Mouse (Mus musculus): ENCODE results near the gene Rpp14. TPM values are rescaled to one million over a fixed set of nuclear protein-coding genes. Genes with fewer than 3 reads are reported as not detected.

The Rpp14 gene
- polyA plus RNA-seq, 1 experiment from 2014 or later = 46.5 TPM

GRCm38 (mm10) chr14:8101886-8102285, 21.7 kb downstream of the Rpp14 start:
- ATAC-seq (ENCODE audit: insufficient number of reproducible peaks, insufficient read depth, low FRiP score, low read depth) = no peak
- Histone ChIP-seq H3K27me3 (ENCODE audit: control insufficient read depth, insufficient read depth, low read length) (no peaks in the 10 kb centered on the region), H3K9me3 (ENCODE audit: control insufficient read depth, low read length) (no peaks in the 10 kb centered on the region), H3K36me3 (ENCODE audit: control insufficient read depth, insufficient read depth, low read length) (peaks cover 2% of the 10 kb centered on the region; the same call in 1 of the 2 replicates), H3K27ac (replicated peaks in 1 of 2; ENCODE audit: control insufficient read depth in 1 of 2, insufficient read depth in 1 of 2, low read depth in 2 of 2, low read length in 2 of 2) (no peak overlapping the region), H3K4me3 (ENCODE audit: control insufficient read depth in 1 of 2, insufficient read depth in 1 of 2, low read depth in 1 of 2, low read length in 2 of 2) (no peak overlapping the region), H3K9ac (ENCODE audit: low read length) (no peak overlapping the region), H3K4me1 (ENCODE audit: control insufficient read depth in 2 of 2, insufficient read depth in 2 of 2, low read length in 2 of 2) (peaks cover 0 to 11% of the 10 kb centered on the region in 2 experiments; a peak in 2 of 4 replicates), H3K4me2 (ENCODE audit: low read length) (no peak overlapping the region)
- 85% methylated on average over 8 of the region's 8 CpGs for WGBS

DNA sequence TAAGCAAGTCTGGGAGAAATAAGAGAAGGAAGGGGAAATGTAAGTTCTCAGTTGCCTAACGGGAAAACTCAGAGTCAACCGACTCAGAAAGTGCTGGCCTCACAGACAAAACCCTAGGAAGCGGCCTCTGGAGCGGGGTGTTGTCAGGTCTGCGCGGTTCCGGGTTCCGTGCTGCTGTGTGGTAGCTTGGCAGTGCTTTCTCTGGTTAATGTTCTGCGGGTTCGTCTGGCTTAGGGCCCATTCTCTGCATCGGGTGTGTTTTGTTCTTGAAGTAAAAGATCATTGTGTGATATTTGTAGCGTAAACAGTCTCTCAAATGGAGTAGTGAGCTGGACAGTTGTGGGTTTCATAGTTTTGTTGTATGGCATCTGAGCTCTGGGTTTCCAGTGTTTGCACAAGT, 22.5 kb downstream of the Rpp14 start:
- Histone ChIP-seq H3K27ac (replicated peaks in 1 of 2; ENCODE audit: control insufficient read depth in 1 of 2, insufficient read depth in 1 of 2, low read depth in 2 of 2, low read length in 2 of 2) (no peak overlapping the region), H3K4me1 (ENCODE audit: control insufficient read depth in 2 of 2, insufficient read depth in 2 of 2, low read length in 2 of 2) (peaks cover 0 to 11% of the 10 kb centered on the region in 2 experiments; a peak in 2 of 4 replicates), H3K27me3 (ENCODE audit: control insufficient read depth, insufficient read depth, low read length) (no peaks in the 10 kb centered on the region), H3K9ac (ENCODE audit: low read length) (no peak overlapping the region), H3K9me3 (ENCODE audit: control insufficient read depth, low read length) (no peaks in the 10 kb centered on the region), H3K4me3 (ENCODE audit: control insufficient read depth in 1 of 2, insufficient read depth in 1 of 2, low read depth in 1 of 2, low read length in 2 of 2) (no peak overlapping the region), H3K36me3 (ENCODE audit: control insufficient read depth, insufficient read depth, low read length) (peaks cover 7% of the 10 kb centered on the region; the same call in 1 of the 2 replicates), H3K4me2 (ENCODE audit: low read length) (no peak overlapping the region)
- no peak for ATAC-seq (ENCODE audit: insufficient number of reproducible peaks, insufficient read depth, low FRiP score, low read depth)
- 81% methylated on average over 12 of the region's 12 CpGs for WGBS

DNA sequence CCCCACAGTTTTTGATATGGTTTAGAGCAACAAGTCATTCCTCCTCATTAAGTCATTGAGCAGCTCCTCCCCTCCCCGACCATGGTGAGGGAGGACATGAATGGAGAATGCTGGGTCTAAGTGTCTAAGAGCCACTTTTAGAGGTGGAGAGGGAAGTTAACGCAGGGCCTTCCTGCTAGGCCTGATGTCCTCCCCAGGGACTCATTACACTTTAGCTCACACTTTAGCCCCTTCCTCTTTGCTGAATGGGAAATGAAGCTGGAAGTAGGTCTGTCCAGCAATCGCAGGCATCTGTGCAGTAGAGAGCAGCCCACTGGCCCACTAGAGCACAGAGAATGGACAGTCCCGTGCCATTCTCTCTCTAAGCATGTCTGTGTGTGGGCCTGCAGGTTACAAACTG, 27.9 kb downstream of the Rpp14 start:
- ATAC-seq (ENCODE audit: insufficient number of reproducible peaks, insufficient read depth, low FRiP score, low read depth) = no peak
- H3K9me3 ChIP-seq (ENCODE audit: control insufficient read depth, low read length) = no peaks in the 10 kb centered on the region
- H3K27ac ChIP-seq (replicated peaks in 1 of 2; ENCODE audit: control insufficient read depth in 1 of 2, insufficient read depth in 1 of 2, low read depth in 2 of 2, low read length in 2 of 2) = no peak overlapping the region
- H3K4me3 ChIP-seq (ENCODE audit: control insufficient read depth in 1 of 2, insufficient read depth in 1 of 2, low read depth in 1 of 2, low read length in 2 of 2) = no peak overlapping the region
- H3K4me2 ChIP-seq (ENCODE audit: low read length) = no peak overlapping the region
- peaks cover 7 to 10% of the 10 kb centered on the region in 2 experiments; a peak in 3 of 4 replicates for H3K4me1 ChIP-seq (ENCODE audit: control insufficient read depth in 2 of 2, insufficient read depth in 2 of 2, low read length in 2 of 2)
- 82% methylated on average over 4 of the region's 4 CpGs for WGBS
- no peak overlapping the region for H3K9ac ChIP-seq (ENCODE audit: low read length)
- H3K27me3 ChIP-seq (ENCODE audit: control insufficient read depth, insufficient read depth, low read length) = no peaks in the 10 kb centered on the region
- peaks cover 7% of the 10 kb centered on the region; the same call in 1 of the 2 replicates for H3K36me3 ChIP-seq (ENCODE audit: control insufficient read depth, insufficient read depth, low read length)

DNA sequence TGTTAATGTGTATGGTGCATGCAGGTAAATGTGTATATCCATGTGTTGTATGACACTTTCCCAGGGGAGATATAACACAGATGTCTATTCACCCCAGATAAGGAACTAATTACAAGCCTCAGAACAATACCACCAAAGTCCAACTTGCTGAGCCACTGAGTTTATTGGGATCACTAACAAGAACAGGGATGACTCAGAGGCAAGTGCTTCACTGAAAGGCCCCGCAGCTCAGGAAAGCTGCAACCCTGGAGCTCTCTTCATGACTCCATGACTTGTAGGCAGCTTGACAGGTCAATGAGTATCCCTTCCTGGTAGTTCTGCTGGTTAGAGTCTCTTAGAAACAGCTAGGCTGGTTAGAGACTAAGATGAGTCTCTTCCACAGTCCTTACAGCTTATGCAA, 28.8 kb downstream of the Rpp14 start:
- Histone ChIP-seq H3K4me3 (ENCODE audit: control insufficient read depth in 1 of 2, insufficient read depth in 1 of 2, low read depth in 1 of 2, low read length in 2 of 2) (no peak overlapping the region), H3K36me3 (ENCODE audit: control insufficient read depth, insufficient read depth, low read length) (peaks cover 7% of the 10 kb centered on the region; the same call in 1 of the 2 replicates), H3K27ac (replicated peaks in 1 of 2; ENCODE audit: control insufficient read depth in 1 of 2, insufficient read depth in 1 of 2, low read depth in 2 of 2, low read length in 2 of 2) (no peak overlapping the region), H3K4me1 (ENCODE audit: control insufficient read depth in 2 of 2, insufficient read depth in 2 of 2, low read length in 2 of 2) (peaks cover 7 to 9% of the 10 kb centered on the region in 2 experiments; a peak in 3 of 4 replicates), H3K9ac (ENCODE audit: low read length) (no peak overlapping the region), H3K4me2 (ENCODE audit: low read length) (no peak overlapping the region), H3K27me3 (ENCODE audit: control insufficient read depth, insufficient read depth, low read length) (no peaks in the 10 kb centered on the region), H3K9me3 (ENCODE audit: control insufficient read depth, low read length) (no peaks in the 10 kb centered on the region)
- 61% methylated on average over 1 of the region's 1 CpGs for WGBS
- no peak for ATAC-seq (ENCODE audit: insufficient number of reproducible peaks, insufficient read depth, low FRiP score, low read depth)

DNA sequence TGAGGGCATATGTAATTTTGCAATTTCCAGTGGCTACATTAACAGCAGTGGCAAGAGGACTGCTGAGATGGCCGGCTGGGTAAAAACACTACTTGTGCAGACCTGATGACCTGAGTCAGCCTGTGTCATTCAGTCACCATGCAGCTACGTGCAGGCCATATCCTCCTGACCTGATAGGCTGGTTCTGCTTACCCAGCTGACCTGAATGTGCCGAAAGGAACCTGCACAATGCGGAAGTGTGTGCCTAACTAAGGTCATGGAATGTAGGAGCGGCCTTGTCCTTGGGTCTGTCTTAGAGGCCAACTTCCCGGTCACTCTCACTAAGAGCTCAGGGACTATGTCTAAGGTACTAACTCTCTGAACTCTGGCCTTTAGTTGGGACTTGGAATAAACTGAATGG, 31.4 kb downstream of the Rpp14 start:
- Histone ChIP-seq H3K4me2 (ENCODE audit: low read length) (peak overlapping the region; percentile 10; the same call in 1 of the 2 replicates), H3K4me1 (ENCODE audit: control insufficient read depth in 2 of 2, insufficient read depth in 2 of 2, low read length in 2 of 2) (peaks cover 9 to 10% of the 10 kb centered on the region in 2 experiments; a peak in 3 of 4 replicates), H3K9ac (ENCODE audit: low read length) (no peak overlapping the region), H3K9me3 (ENCODE audit: control insufficient read depth, low read length) (no peaks in the 10 kb centered on the region), H3K27ac (replicated peaks in 1 of 2; ENCODE audit: control insufficient read depth in 1 of 2, insufficient read depth in 1 of 2, low read depth in 2 of 2, low read length in 2 of 2) (peak overlapping the region; percentile 23 to 49; a peak in 3 of 4 replicates), H3K4me3 (ENCODE audit: control insufficient read depth in 1 of 2, insufficient read depth in 1 of 2, low read depth in 1 of 2, low read length in 2 of 2) (no peak overlapping the region), H3K36me3 (ENCODE audit: control insufficient read depth, insufficient read depth, low read length) (peaks cover 7% of the 10 kb centered on the region; the same call in 1 of the 2 replicates), H3K27me3 (ENCODE audit: control insufficient read depth, insufficient read depth, low read length) (no peaks in the 10 kb centered on the region)
- ATAC-seq (ENCODE audit: insufficient number of reproducible peaks, insufficient read depth, low FRiP score, low read depth) = peak; percentile 66; the same call in 1 of the 2 replicates
- 47% methylated on average over 6 of the region's 6 CpGs for WGBS

GRCm38 (mm10) chr14:8112036-8112435, 31.9 kb downstream of the Rpp14 start:
- Histone ChIP-seq H3K27me3 (ENCODE audit: control insufficient read depth, insufficient read depth, low read length) (no peaks in the 10 kb centered on the region), H3K4me1 (ENCODE audit: control insufficient read depth in 2 of 2, insufficient read depth in 2 of 2, low read length in 2 of 2) (peaks cover 9 to 10% of the 10 kb centered on the region in 2 experiments; a peak in 3 of 4 replicates), H3K4me3 (ENCODE audit: control insufficient read depth in 1 of 2, insufficient read depth in 1 of 2, low read depth in 1 of 2, low read length in 2 of 2) (no peak overlapping the region), H3K27ac (replicated peaks in 1 of 2; ENCODE audit: control insufficient read depth in 1 of 2, insufficient read depth in 1 of 2, low read depth in 2 of 2, low read length in 2 of 2) (peak overlapping the region; percentile 23 to 49; a peak in 2 of 4 replicates), H3K9ac (ENCODE audit: low read length) (no peak overlapping the region), H3K4me2 (ENCODE audit: low read length) (no peak overlapping the region), H3K9me3 (ENCODE audit: control insufficient read depth, low read length) (no peaks in the 10 kb centered on the region), H3K36me3 (ENCODE audit: control insufficient read depth, insufficient read depth, low read length) (peaks cover 3% of the 10 kb centered on the region; the same call in 1 of the 2 replicates)
- 59% methylated on average over 8 of the region's 8 CpGs for WGBS
- ATAC-seq (ENCODE audit: insufficient number of reproducible peaks, insufficient read depth, low FRiP score, low read depth) = no peak

DNA sequence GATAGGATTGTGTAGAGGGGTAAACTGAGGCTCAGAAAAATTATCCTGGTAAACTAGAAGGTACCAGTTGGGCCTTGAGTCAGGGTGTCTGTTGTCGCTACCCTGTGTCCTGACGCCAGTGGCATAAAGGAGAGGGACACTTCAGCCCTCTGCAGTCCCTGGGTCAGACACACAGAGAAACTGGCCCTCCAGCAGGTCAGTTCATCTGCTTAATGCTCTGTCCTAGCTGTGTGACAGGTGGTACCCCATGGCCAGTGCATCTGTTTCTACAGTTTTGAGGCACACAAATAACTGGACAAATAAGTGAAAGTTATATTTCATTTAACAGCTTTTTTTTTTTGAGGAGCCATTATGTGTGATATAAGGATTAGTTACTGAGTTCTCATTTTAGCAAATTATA, 33.4 kb downstream of the Rpp14 start:
- no peak overlapping the region for H3K9ac ChIP-seq (ENCODE audit: low read length)
- no peaks in the 10 kb centered on the region for H3K9me3 ChIP-seq (ENCODE audit: control insufficient read depth, low read length)
- peaks cover 9 to 10% of the 10 kb centered on the region in 2 experiments; a peak in 3 of 4 replicates for H3K4me1 ChIP-seq (ENCODE audit: control insufficient read depth in 2 of 2, insufficient read depth in 2 of 2, low read length in 2 of 2)
- no peak for ATAC-seq (ENCODE audit: insufficient number of reproducible peaks, insufficient read depth, low FRiP score, low read depth)
- H3K27ac ChIP-seq (replicated peaks in 1 of 2; ENCODE audit: control insufficient read depth in 1 of 2, insufficient read depth in 1 of 2, low read depth in 2 of 2, low read length in 2 of 2) = no peak overlapping the region
- no peaks in the 10 kb centered on the region for H3K27me3 ChIP-seq (ENCODE audit: control insufficient read depth, insufficient read depth, low read length)
- H3K4me2 ChIP-seq (ENCODE audit: low read length) = no peak overlapping the region
- WGBS = 84% methylated on average over 2 of the region's 2 CpGs
- no peak overlapping the region for H3K4me3 ChIP-seq (ENCODE audit: control insufficient read depth in 1 of 2, insufficient read depth in 1 of 2, low read depth in 1 of 2, low read length in 2 of 2)
- no peaks in the 10 kb centered on the region for H3K36me3 ChIP-seq (ENCODE audit: control insufficient read depth, insufficient read depth, low read length)

GRCm38 (mm10) chr14:8114306-8114705, 34.1 kb downstream of the Rpp14 start:
- Histone ChIP-seq H3K4me3 (ENCODE audit: control insufficient read depth in 1 of 2, insufficient read depth in 1 of 2, low read depth in 1 of 2, low read length in 2 of 2) (no peak overlapping the region), H3K4me2 (ENCODE audit: low read length) (no peak overlapping the region), H3K27me3 (ENCODE audit: control insufficient read depth, insufficient read depth, low read length) (no peaks in the 10 kb centered on the region), H3K9ac (ENCODE audit: low read length) (no peak overlapping the region), H3K36me3 (ENCODE audit: control insufficient read depth, insufficient read depth, low read length) (no peaks in the 10 kb centered on the region), H3K4me1 (ENCODE audit: control insufficient read depth in 2 of 2, insufficient read depth in 2 of 2, low read length in 2 of 2) (peaks cover 9 to 10% of the 10 kb centered on the region in 2 experiments; a peak in 3 of 4 replicates), H3K9me3 (ENCODE audit: control insufficient read depth, low read length) (no peaks in the 10 kb centered on the region), H3K27ac (replicated peaks in 1 of 2; ENCODE audit: control insufficient read depth in 1 of 2, insufficient read depth in 1 of 2, low read depth in 2 of 2, low read length in 2 of 2) (no peak overlapping the region)
- 67% methylated on average over 3 of the region's 3 CpGs for WGBS
- no peak for ATAC-seq (ENCODE audit: insufficient number of reproducible peaks, insufficient read depth, low FRiP score, low read depth)
